Mouse (Mus musculus) brown adipose tissue, adult 24 weeks (tissue): Measurements from ENCODE around the gene Kcnab3. TPM values are rescaled to one million over a fixed set of nuclear protein-coding genes. Genes with fewer than 3 reads are reported as not detected.
A peak's percentile ranks its signal among the peaks of the same experiment; 100 is the strongest.
"Not testable (repeated sequence)": the region's sequence is repeated elsewhere in the genome, so short reads cannot be mapped to it uniquely, and the experiment has no call there.

Experiments
- H3K27ac ChIP-seq: fragments of 200-500 bp; replicated peaks from 2 replicates; pipeline ENCODE4 v1.5.1; 2012; ENCODE audit warnings: low read depth, mild to moderate bottlenecking, low read length
- H3K4me1 ChIP-seq: fragments of 200-500 bp; 2 replicates; pipeline ENCODE4 v1.6.1; 2012; ENCODE audit warnings: low read length, mixed read lengths; ENCODE audit not compliant: control insufficient read depth, insufficient read depth, insufficient read length
- H3K4me3 ChIP-seq: fragments of 200-500 bp; 2 replicates; pipeline ENCODE4 v1.5.1; 2012; ENCODE audit warnings: low read depth, mild to moderate bottlenecking, low read length, moderate library complexity; ENCODE audit not compliant: insufficient read depth
- polyA plus RNA-seq: library from polyadenylated mRNA; stranded (reverse); fragments of >200 nt; gene quantifications from 2 replicates; pipeline ENCODE4 v1.2.4, GENCODE M21; 2012; ENCODE audit not compliant: missing spikeins, insufficient read depth, insufficient read length

Kcnab3 gene
- polyA plus RNA-seq, result 1.2 and 1.6 TPM in 2 replicates

DNA sequence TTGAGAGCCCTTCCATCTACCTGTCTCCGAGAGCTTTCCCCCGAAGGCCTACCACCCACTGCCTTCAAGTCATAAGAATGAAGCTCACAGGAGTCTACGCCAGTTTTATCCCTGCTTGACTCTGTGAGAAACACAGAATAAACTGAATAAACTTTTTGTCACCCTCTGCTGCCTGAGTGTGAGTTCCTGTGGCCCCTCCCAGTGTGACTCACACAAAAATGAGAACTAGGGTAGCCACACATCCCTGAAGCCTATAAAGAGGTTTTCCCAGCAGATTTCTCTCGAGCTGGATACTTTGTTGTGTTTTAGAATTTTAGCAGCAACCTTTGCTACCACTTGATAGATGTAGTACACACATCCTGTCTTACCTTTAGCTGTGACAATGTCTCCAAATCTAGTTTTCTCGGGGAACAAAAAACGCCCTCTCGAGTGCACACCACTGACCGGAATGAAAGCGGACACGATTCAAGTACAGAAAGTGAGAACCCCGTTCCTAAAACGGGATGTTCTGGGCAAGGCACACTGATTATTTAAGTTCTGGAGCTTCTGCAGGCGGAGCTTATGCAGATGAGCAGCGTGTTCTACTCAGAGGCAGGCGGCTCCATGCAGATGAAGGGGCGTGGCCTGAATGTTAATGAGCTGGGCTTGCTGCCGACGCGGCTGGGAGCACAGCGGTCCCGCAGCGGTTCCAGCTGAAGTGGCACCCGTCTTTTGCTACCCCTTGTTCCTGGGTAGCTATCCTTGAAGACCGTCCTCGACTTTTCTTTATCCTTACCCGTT is at the start of gene Kcnab3:
Gene Kcnab3 (plus strand): TSS at position 631 of the 780 bp plus-strand sequence.
- Histone ChIP-seq H3K4me3 (peak within 1 kb of the TSS; percentile 58), H3K4me1 (peaks cover 13% of the 10 kb centered on the region), H3K27ac (peak within 1 kb of the TSS; percentile 42)

DNA sequence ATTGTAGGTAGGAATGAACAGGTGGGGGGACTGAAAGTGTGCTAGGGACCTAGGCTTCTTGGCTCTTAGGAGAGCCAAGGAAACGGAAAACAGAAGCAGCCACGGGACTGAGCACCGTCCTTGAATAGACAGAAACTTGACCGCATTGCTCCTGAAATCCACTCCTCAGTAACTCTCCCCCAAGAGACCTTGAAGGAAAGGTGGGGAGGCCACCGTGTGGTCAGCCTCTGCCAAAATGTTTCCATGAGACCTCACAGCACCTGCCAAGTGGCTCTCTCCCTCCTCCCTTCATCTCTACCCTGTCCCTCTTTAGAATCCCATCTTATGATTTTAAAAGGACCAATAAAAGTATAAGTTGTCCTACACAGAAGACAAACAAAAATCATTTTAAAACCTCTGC is 48.8 kb upstream of the Kcnab3 start:
- H3K27ac ChIP-seq, result no peak overlapping the region
- no peak overlapping the region for H3K4me3 ChIP-seq
- no peaks in the 10 kb centered on the region for H3K4me1 ChIP-seq

GRCm38 (mm10) chr11:69291111-69291510 is 34.9 kb upstream of the Kcnab3 start:
- no peak overlapping the region for H3K27ac ChIP-seq
- H3K4me3 ChIP-seq, result no peak overlapping the region
- no peaks in the 10 kb centered on the region for H3K4me1 ChIP-seq

DNA sequence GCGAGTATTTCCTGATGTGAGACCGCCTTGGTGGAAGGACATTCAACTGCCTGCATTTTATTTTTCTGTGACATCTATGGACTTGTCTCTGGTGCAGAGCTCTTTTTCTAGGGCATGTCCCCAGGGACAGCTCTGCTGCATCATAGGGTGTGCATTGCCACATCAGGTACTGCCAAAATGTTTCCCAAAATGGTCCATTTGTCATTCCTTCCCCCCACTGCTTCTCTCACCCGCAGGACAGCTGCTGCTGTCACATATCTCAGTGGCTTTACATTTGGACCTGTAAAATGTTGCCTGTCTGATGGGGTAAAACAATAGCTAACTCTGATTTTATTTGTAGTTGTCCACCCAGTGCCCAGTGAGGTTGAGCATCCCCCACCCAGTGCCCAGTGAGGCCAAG is 30.8 kb upstream of the Kcnab3 start:
- Histone ChIP-seq H3K4me3 (no peak overlapping the region), H3K4me1 (no peaks in the 10 kb centered on the region), H3K27ac (no peak overlapping the region)

GRCm38 (mm10) chr11:69297799-69298198 is 28.3 kb upstream of the Kcnab3 start:
- Histone ChIP-seq H3K4me3 (no peak overlapping the region), H3K4me1 (no peaks in the 10 kb centered on the region), H3K27ac (no peak overlapping the region)

- no peaks in the 10 kb centered on the region for H3K4me1 ChIP-seq
- H3K4me3 ChIP-seq, result no peak overlapping the region
- no peak overlapping the region for H3K27ac ChIP-seq
Observed at GRCm38 (mm10) chr11:69298231-69298630, 27.8 kb upstream of the Kcnab3 start.

DNA sequence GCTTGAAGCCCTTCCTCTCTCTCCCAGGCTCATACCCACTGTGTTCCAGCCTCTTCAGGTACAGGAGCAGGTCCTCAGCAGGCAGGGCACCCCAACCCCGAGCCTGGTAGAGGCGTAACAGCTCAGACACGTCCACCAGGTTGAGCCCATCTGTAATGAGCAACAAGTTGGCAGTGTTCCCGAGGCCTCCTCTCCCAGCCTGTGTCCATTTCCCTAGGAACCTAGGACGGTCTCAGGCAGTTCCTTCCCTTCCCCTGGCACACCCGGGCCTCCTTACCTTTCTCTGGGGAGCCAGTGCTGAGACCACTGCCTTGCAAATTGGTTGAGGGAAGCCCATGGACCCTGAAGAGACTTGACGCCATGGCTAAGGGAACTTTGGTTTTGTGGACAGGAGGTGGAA is 23.2 kb upstream of the Kcnab3 start:
- H3K27ac ChIP-seq, result no peak overlapping the region
- no peak overlapping the region for H3K4me3 ChIP-seq
- no peaks in the 10 kb centered on the region for H3K4me1 ChIP-seq

DNA sequence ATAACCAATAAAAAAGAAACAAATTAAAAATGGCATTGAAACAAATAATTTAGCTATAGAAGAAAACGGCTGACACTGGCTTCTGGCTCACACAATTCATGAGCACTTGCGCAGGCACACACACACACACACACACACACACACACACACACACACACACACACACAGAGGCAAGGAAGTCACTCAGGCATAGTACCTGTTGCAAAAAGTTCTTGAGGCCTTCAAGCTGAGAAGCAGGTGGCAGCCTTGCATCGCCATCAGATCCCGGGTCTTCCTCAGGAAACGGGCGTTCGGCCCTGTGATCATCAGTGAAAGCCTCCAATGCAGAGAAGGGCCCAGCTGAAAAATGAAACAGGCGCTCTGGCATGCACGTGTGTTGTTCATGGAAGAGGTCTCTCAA is 20.8 kb upstream of the Kcnab3 start:
- no peak overlapping the region for H3K4me3 ChIP-seq
- H3K4me1 ChIP-seq, result no peaks in the 10 kb centered on the region
- H3K27ac ChIP-seq, result no peak overlapping the region

DNA sequence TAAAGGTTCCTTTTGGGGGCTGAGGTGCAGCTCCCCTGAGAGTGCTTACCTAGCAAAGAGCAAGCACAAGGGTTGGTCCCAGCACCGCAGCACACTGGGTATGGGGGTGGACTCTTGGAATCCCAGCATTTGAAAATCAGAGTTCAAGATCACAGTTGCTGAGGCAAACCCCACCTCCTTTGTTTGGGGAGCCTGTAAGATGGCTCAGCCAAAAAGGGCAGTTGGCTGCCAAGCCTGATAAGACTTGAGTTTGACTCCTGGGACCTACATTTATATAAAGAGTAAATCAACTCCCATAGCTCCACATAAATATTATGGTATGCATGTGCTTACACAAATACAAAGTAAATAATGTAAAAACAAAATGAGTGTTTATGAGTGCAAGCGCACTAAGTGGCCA is 20.0 kb upstream of the Kcnab3 start:
- Histone ChIP-seq H3K4me3 (no peak overlapping the region), H3K27ac (no peak overlapping the region), H3K4me1 (no peaks in the 10 kb centered on the region)

DNA sequence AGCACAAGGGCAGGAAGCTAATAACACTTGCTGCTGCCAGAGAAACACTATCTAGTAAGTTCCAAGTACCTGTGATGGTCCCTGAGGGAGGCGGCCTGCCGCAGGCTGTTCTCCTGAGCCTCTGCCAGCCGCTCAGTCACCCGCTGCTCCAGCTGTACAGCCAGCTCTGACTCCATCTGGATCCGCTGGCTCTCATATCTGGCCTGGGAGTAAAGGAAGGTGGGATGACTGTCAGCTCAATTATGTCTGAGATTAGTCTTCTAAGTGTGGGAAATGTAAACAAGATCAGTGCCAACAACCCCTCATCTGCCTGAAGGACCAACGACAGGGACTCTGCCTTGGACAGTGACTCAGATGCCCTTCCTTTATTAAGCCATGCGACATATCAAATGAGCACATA is 14.8 kb upstream of the Kcnab3 start:
- H3K4me1 ChIP-seq, result no peaks in the 10 kb centered on the region
- H3K27ac ChIP-seq, result no peak overlapping the region
- no peak overlapping the region for H3K4me3 ChIP-seq

GRCm38 (mm10) chr11:69316361-69316760 is 9.7 kb upstream of the Kcnab3 start:
- Histone ChIP-seq H3K4me1 (no peaks in the 10 kb centered on the region), H3K27ac (no peak overlapping the region), H3K4me3 (no peak overlapping the region)

DNA sequence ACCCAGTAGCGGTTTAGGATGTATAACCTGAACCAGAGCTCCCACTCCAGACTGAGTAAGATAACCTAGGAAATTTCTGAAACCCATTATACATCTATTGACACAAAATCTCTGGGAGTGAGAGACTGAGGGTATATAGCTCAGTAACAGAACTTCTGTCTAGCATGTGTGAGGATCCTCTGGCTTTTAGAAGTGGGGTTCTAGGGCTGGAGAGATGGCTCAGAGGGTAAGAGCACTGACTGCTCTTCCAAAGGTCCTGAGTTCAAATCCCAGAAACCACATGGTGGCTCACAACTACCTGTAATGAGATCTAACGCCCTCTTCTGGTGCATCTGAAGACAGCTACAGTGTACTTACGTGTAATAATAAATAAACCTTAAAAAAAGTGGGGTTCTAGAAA is 8.1 kb upstream of the Kcnab3 start:
- not testable (repeated sequence) for H3K4me3 ChIP-seq, H3K27ac ChIP-seq, H3K4me1 ChIP-seq

DNA sequence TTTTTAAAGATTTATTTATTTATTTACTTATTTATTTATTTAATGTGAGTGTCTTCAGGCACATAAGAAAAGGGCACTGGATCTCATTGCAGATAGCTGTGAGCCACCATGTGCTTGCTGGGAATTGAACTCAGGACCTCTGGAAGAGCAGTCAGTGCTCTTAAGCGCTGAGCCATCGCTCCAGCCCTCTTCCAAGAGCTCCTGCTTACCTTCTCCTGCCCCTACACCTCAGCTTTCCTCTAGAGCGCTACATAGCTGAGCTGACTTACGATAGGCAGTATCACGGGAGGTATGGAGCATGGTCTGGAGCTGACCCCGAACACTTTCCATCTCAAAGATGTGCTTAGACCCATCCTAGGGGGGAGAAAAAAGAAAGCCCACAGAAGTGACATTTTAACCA is 4.5 kb upstream of the Kcnab3 start:
- Histone ChIP-seq H3K4me3 (no peak overlapping the region), H3K27ac (no peak overlapping the region), H3K4me1 (peaks cover 13% of the 10 kb centered on the region)

- Histone ChIP-seq H3K27ac (no peak overlapping the region), H3K4me1 (peaks cover 13% of the 10 kb centered on the region), H3K4me3 (no peak overlapping the region)
Observed at GRCm38 (mm10) chr11:69322010-69322409, 4.0 kb upstream of the Kcnab3 start.

DNA sequence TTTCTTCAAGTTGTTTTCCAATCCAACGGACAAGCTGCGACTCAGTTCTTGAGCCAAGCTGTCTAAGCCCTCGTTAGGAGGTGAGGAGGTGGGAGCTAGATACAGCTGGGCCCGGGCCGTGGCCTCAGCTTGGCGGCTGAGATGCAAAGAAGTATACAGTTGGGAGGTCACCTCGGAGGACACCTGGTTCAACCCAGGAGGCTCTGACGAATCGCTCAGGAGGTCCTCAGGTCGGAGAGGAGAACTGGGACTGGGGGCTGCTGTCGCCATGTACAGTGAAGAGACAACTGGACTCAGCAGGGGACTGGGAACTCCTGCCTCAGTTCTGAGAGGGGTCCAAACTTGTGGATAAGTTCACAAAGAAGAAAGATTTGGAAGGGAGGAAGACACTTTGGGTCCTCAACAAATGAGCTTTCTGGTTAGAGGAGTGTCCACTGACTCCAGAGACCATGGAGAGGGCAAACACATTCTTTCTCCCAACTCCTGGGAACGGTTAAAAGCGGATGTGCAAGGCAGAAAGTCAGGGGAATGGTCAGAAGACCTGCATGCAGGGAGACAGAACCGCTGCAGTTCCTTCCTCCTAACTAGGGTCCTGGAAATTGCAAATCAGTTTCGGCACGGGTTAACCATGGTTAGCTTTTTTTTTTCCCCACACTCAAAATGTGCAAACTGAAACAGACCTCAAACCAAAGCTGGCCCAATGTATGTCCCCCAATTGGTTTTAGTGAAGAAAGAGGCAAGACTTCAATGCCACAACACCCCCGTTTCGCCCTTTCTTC is 3.2 kb upstream of the Kcnab3 start:
- peaks cover 13% of the 10 kb centered on the region for H3K4me1 ChIP-seq
- peak overlapping the region; percentile 69 for H3K4me3 ChIP-seq
- peak overlapping the region; percentile 64 for H3K27ac ChIP-seq

DNA sequence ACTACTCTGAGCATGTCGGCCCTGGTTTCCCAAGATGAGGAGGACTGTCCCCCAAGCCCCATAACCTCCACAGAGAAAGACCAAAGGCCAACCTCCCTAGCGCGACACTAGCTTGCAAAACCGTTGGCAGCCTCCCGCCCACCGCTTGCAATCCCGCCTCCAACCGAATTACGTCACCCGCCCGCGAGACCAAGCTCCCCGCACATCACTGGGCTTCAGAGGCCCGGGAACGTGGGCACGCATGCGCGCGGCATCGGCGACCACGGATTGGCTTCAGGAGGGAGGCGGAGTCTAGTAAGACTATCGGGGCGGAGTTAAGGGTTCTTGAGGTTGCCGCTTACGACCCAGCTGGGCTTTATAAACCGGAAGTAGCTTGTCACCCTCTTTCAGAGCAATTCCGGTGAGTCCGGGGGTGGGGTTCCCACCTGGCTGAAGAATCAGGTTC is 2.4 kb upstream of the Kcnab3 start, which contains the start of the genes Cntrob and Trappc1:
Gene Cntrob (minus strand): TSS at position 109 of the 445 bp plus-strand sequence.
Gene Trappc1 (plus strand): TSS at position 314 of the 445 bp plus-strand sequence.
- Histone ChIP-seq H3K27ac (peak within 1 kb of the TSS; percentile 64), H3K4me1 (peaks cover 13% of the 10 kb centered on the region), H3K4me3 (peak within 1 kb of the TSS; percentile 81)
